Comparison of ENCODE assay signal across 9 mouse cellular contexts in genomic region chr16:96533710-96534109, GRCm38 (mm10).
DNase-seq lines count a peak whose midpoint lies in the region; ATAC-seq and TF ChIP-seq lines count a peak whose summit lies in the region.
"Had no signal": no experiment of that assay in that cellular context is flagged by ENCODE, and none has a peak within 500 bp of the region (broad histone marks: within the 10 kb centered on the region; RNA-seq: fewer than 3 reads in every experiment).

No protein-coding gene starts in this region.

- H3K9me3 ChIP-seq in intestine, embryonic 15.5 days, result no peaks in the 10 kb centered on the region
- H3K9me3 ChIP-seq in intestine, postnatal 0 days (ENCODE audit: control insufficient read depth), result no peaks in the 10 kb centered on the region
- no peaks in the 10 kb centered on the region for H3K9me3 ChIP-seq in heart, embryonic 12.5 days (replicated peaks)
- H3K9me3 ChIP-seq: forebrain, embryonic 12.5 days had no signal

- H3K36me3 ChIP-seq in intestine, embryonic 15.5 days, result no peaks in the 10 kb centered on the region
- no peaks in the 10 kb centered on the region for H3K36me3 ChIP-seq in intestine, postnatal 0 days (ENCODE audit: control insufficient read depth, insufficient read depth)
- no peaks in the 10 kb centered on the region for H3K36me3 ChIP-seq in heart, embryonic 12.5 days
- H3K36me3 ChIP-seq: forebrain, embryonic 12.5 days had no signal

- H3K4me2 ChIP-seq in intestine, embryonic 15.5 days (replicated peaks), result no peak overlapping the region
- no peak overlapping the region for H3K4me2 ChIP-seq in intestine, postnatal 0 days (replicated peaks; ENCODE audit: low read depth)
- H3K4me2 ChIP-seq in heart, embryonic 12.5 days, result peak overlapping the region; percentile 50
- H3K4me2 ChIP-seq: forebrain, embryonic 12.5 days had no signal

- no peak for TF ChIP-seq CTCF in intestine, postnatal 0 days (IDR thresholded peaks at IDR 0.05; ENCODE audit: low read depth)
- TF ChIP-seq CTCF in cerebellum, adult 2 months (IDR thresholded peaks at IDR 0.05; ENCODE audit: borderline replicate concordance, insufficient read depth, low read depth, low read length), result no peak

- no peak overlapping the region for H3K9ac ChIP-seq in intestine, embryonic 15.5 days
- no peak overlapping the region for H3K9ac ChIP-seq in intestine, postnatal 0 days (ENCODE audit: low read depth, low read length)
- H3K9ac ChIP-seq in heart, embryonic 12.5 days, result no peak overlapping the region
- H3K9ac ChIP-seq: forebrain, embryonic 12.5 days had no signal

- 55% methylated on average over 8 of the region's 8 CpGs for WGBS in intestine, embryonic 15.5 days
- WGBS in intestine, postnatal 0 days, result 42% methylated on average over 8 of the region's 8 CpGs
- WGBS in heart, embryonic 12.5 days, result 4% methylated on average over 8 of the region's 8 CpGs
- 18% methylated on average over 8 of the region's 8 CpGs for WGBS in cerebellum, adult 2 months

- no peak overlapping the region for H3K27ac ChIP-seq in intestine, embryonic 15.5 days
- H3K27ac ChIP-seq in intestine, postnatal 0 days (ENCODE audit: low read depth, low read length), result no peak overlapping the region
- peak overlapping the region; percentile 55; the same call in 1 of the 2 replicates for H3K27ac ChIP-seq in heart, embryonic 12.5 days (ENCODE audit: poor library complexity, severe bottlenecking)
- no peak overlapping the region for H3K27ac ChIP-seq in cerebellum, adult 2 months (ENCODE audit: insufficient read depth, low read length)
- H3K27ac ChIP-seq: forebrain, embryonic 12.5 days had no signal

- DNase-seq in Muller cell, postnatal 12 days (ENCODE audit: inconsistent ontology term), result peak; percentile 72
- no peak for DNase-seq in gastrocnemius, adult 18-20 months (ENCODE audit: low spot score)
- no peak for DNase-seq in cerebellum, adult 11 months
- no peak for DNase-seq in cerebellum, adult 2 months

- H3K4me1 ChIP-seq in intestine, embryonic 15.5 days (replicated peaks), result no peaks in the 10 kb centered on the region
- no peaks in the 10 kb centered on the region for H3K4me1 ChIP-seq in intestine, postnatal 0 days (replicated peaks; ENCODE audit: control insufficient read depth, insufficient read depth, low read length)
- H3K4me1 ChIP-seq in heart, embryonic 12.5 days (replicated peaks), result peaks cover 54% of the 10 kb centered on the region
- H3K4me1 ChIP-seq in cerebellum, adult 2 months (ENCODE audit: control insufficient read depth, insufficient read depth, low read length), result peaks cover 3% of the 10 kb centered on the region; the same call in 1 of the 2 replicates

- TF ChIP-seq POLR2A in cerebellum, adult 2 months (IDR thresholded peaks at IDR 0.05; ENCODE audit: borderline replicate concordance, insufficient read depth, low read length), result no peak

- no peaks in the 10 kb centered on the region for H3K27me3 ChIP-seq in intestine, embryonic 15.5 days (replicated peaks)
- no peaks in the 10 kb centered on the region for H3K27me3 ChIP-seq in intestine, postnatal 0 days (replicated peaks; ENCODE audit: control insufficient read depth, insufficient read depth, low read length)
- peaks cover 37% of the 10 kb centered on the region for H3K27me3 ChIP-seq in heart, embryonic 12.5 days (replicated peaks)
- H3K27me3 ChIP-seq in cerebellum, adult 2 months (ENCODE audit: control insufficient read depth, insufficient read depth, low read length), result no peaks in the 10 kb centered on the region

- ATAC-seq in intestine, embryonic 15.5 days, result peak; percentile 72
- no peak for ATAC-seq in intestine, postnatal 0 days
- ATAC-seq in heart, embryonic 12.5 days (ENCODE audit: insufficient number of reproducible peaks, low FRiP score), result peak; percentile 86
- ATAC-seq in megakaryocyte, adult 5-6 weeks (ENCODE audit: poor library complexity, severe bottlenecking), result peak; percentile 17; the same call in 1 of the 2 replicates

- H3K4me3 ChIP-seq in intestine, embryonic 15.5 days (replicated peaks), result no peak overlapping the region
- H3K4me3 ChIP-seq in intestine, postnatal 0 days (ENCODE audit: low read depth, low read length), result no peak overlapping the region
- no peak overlapping the region for H3K4me3 ChIP-seq in heart, embryonic 12.5 days
- H3K4me3 ChIP-seq in cerebellum, adult 2 months (replicated peaks; ENCODE audit: insufficient read depth, low read depth, low read length), result no peak overlapping the region
- H3K4me3 ChIP-seq: forebrain, embryonic 12.5 days had no signal
